In genomic region chr2:170630553-170630952, GRCm38 (mm10) we compare ENCODE assay signal across 27 mouse cellular contexts. TPM values are rescaled to one million over a fixed set of nuclear protein-coding genes. Genes with fewer than 3 reads are reported as not detected.
DNase-seq lines count a peak whose midpoint lies in the region; ATAC-seq lines count a peak whose summit lies in the region.
"Had no signal": no experiment of that assay in that cellular context is flagged by ENCODE, and none has a peak within 500 bp of the region (broad histone marks: within the 10 kb centered on the region; RNA-seq: fewer than 3 reads in every experiment).

No protein-coding gene starts in this region.

- no peaks in the 10 kb centered on the region for H3K4me1 ChIP-seq in embryonic facial prominence, embryonic 15.5 days
- no peaks in the 10 kb centered on the region for H3K4me1 ChIP-seq in embryonic facial prominence, embryonic 10.5 days
- peaks cover 5% of the 10 kb centered on the region; the same call in 1 of the 2 replicates for H3K4me1 ChIP-seq in heart, embryonic 12.5 days (replicated peaks)
- H3K4me1 ChIP-seq in kidney, embryonic 16.5 days (ENCODE audit: insufficient read depth, low read length), result no peaks in the 10 kb centered on the region
- 0 out of 2 replicates have a peak, but pooled peaks cover 2% of the 10 kb centered on the region for H3K4me1 ChIP-seq in lung, embryonic 16.5 days (replicated peaks; ENCODE audit: control insufficient read depth, insufficient read depth, low read length)
- H3K4me1 ChIP-seq: embryonic facial prominence, embryonic 13.5 days had no signal

- no peaks in the 10 kb centered on the region for H3K36me3 ChIP-seq in embryonic facial prominence, embryonic 15.5 days
- H3K36me3 ChIP-seq in embryonic facial prominence, embryonic 10.5 days (replicated peaks), result no peaks in the 10 kb centered on the region
- no peaks in the 10 kb centered on the region for H3K36me3 ChIP-seq in heart, embryonic 12.5 days
- no peaks in the 10 kb centered on the region for H3K36me3 ChIP-seq in kidney, embryonic 16.5 days (ENCODE audit: insufficient read depth, low read length)
- H3K36me3 ChIP-seq in lung, embryonic 16.5 days (ENCODE audit: control insufficient read depth, insufficient read depth, low read length), result no peaks in the 10 kb centered on the region
- H3K36me3 ChIP-seq: embryonic facial prominence, embryonic 13.5 days; forebrain, embryonic 15.5 days; G1E had no signal

- no peak overlapping the region for H3K4me2 ChIP-seq in embryonic facial prominence, embryonic 15.5 days (replicated peaks)
- H3K4me2 ChIP-seq in heart, embryonic 12.5 days, result no peak overlapping the region
- H3K4me2 ChIP-seq in kidney, embryonic 16.5 days (replicated peaks; ENCODE audit: low read depth, low read length), result no peak overlapping the region
- H3K4me2 ChIP-seq in lung, embryonic 16.5 days (ENCODE audit: low read depth, low read length), result no peak overlapping the region
- H3K4me2 ChIP-seq: embryonic facial prominence, embryonic 13.5 days; forebrain, embryonic 13.5 days; forebrain, embryonic 15.5 days had no signal

- 78% methylated on average over 11 of the region's 11 CpGs for WGBS in embryonic facial prominence, embryonic 15.5 days
- WGBS in embryonic facial prominence, embryonic 10.5 days, result 90% methylated on average over 11 of the region's 11 CpGs
- 56% methylated on average over 11 of the region's 11 CpGs for WGBS in heart, embryonic 12.5 days
- WGBS in kidney, embryonic 16.5 days, result 44% methylated on average over 11 of the region's 11 CpGs
- 60% methylated on average over 11 of the region's 11 CpGs for WGBS in lung, embryonic 16.5 days

- H3K9me3 ChIP-seq in embryonic facial prominence, embryonic 15.5 days (replicated peaks), result no peaks in the 10 kb centered on the region
- H3K9me3 ChIP-seq in embryonic facial prominence, embryonic 10.5 days, result no peaks in the 10 kb centered on the region
- peaks cover 3% of the 10 kb centered on the region for H3K9me3 ChIP-seq in heart, embryonic 12.5 days (replicated peaks)
- peaks cover 3% of the 10 kb centered on the region; the same call in 1 of the 2 replicates for H3K9me3 ChIP-seq in kidney, embryonic 16.5 days (ENCODE audit: low read length)
- H3K9me3 ChIP-seq in lung, embryonic 16.5 days (ENCODE audit: control insufficient read depth, low read length), result no peaks in the 10 kb centered on the region
- H3K9me3 ChIP-seq: embryonic facial prominence, embryonic 13.5 days; forebrain, embryonic 15.5 days had no signal

- H3K9ac ChIP-seq in embryonic facial prominence, embryonic 15.5 days, result no peak overlapping the region
- no peak overlapping the region for H3K9ac ChIP-seq in heart, embryonic 12.5 days
- H3K9ac ChIP-seq in kidney, embryonic 16.5 days (replicated peaks; ENCODE audit: low read length), result no peak overlapping the region
- H3K9ac ChIP-seq in lung, embryonic 16.5 days (ENCODE audit: low read length), result no peak overlapping the region
- H3K9ac ChIP-seq: embryonic facial prominence, embryonic 13.5 days; forebrain, embryonic 13.5 days; forebrain, embryonic 15.5 days had no signal

- H3K4me3 ChIP-seq in embryonic facial prominence, embryonic 15.5 days (replicated peaks), result no peak overlapping the region
- H3K4me3 ChIP-seq in embryonic facial prominence, embryonic 10.5 days, result no peak overlapping the region
- no peak overlapping the region for H3K4me3 ChIP-seq in heart, embryonic 12.5 days
- no peak overlapping the region for H3K4me3 ChIP-seq in kidney, embryonic 16.5 days (ENCODE audit: low read length)
- H3K4me3 ChIP-seq in lung, embryonic 16.5 days (ENCODE audit: low read length), result no peak overlapping the region
- H3K4me3 ChIP-seq: embryonic facial prominence, embryonic 13.5 days; forebrain, embryonic 13.5 days; forebrain, embryonic 15.5 days had no signal

- H3K27ac ChIP-seq in embryonic facial prominence, embryonic 15.5 days (replicated peaks), result peak overlapping the region; percentile 28; the same call in 1 of the 2 replicates
- no peak overlapping the region for H3K27ac ChIP-seq in embryonic facial prominence, embryonic 10.5 days (replicated peaks)
- no peak overlapping the region for H3K27ac ChIP-seq in heart, embryonic 12.5 days (ENCODE audit: poor library complexity, severe bottlenecking)
- no peak overlapping the region for H3K27ac ChIP-seq in kidney, embryonic 16.5 days (ENCODE audit: low read length)
- H3K27ac ChIP-seq in lung, embryonic 16.5 days (ENCODE audit: low read length), result no peak overlapping the region
- H3K27ac ChIP-seq: embryonic facial prominence, embryonic 13.5 days; forebrain, embryonic 13.5 days; forebrain, embryonic 15.5 days had no signal

- no peak for DNase-seq in embryonic facial prominence, embryonic 10.5 days (ENCODE audit: low spot score)
- DNase-seq in heart, adult 11 months, result peak; percentile 81
- DNase-seq in kidney, postnatal 10 days, result no peak
- no peak for DNase-seq in lung, postnatal 10 days
- DNase-seq: adrenal gland, adult 8-10 months; adrenal gland, postnatal 14 days; adrenal gland, postnatal 36 days; B cell, adult 2 months; cerebellum, adult 11-12 months; cerebellum, adult 2 months; cerebellum, adult 9-10 months; cerebellum, postnatal 25 days had no signal

- no peaks in the 10 kb centered on the region for H3K27me3 ChIP-seq in embryonic facial prominence, embryonic 15.5 days
- H3K27me3 ChIP-seq in embryonic facial prominence, embryonic 10.5 days (replicated peaks; ENCODE audit: low read depth, poor library complexity, severe bottlenecking), result no peaks in the 10 kb centered on the region
- H3K27me3 ChIP-seq in heart, embryonic 12.5 days (replicated peaks), result no peaks in the 10 kb centered on the region
- no peaks in the 10 kb centered on the region for H3K27me3 ChIP-seq in kidney, embryonic 16.5 days (ENCODE audit: insufficient read depth, low read length)
- H3K27me3 ChIP-seq in lung, embryonic 16.5 days (ENCODE audit: control insufficient read depth, insufficient read depth, low read depth, low read length), result no peaks in the 10 kb centered on the region
- H3K27me3 ChIP-seq: CH12.LX; embryonic facial prominence, embryonic 13.5 days; forebrain, embryonic 13.5 days; forebrain, embryonic 15.5 days had no signal

- ATAC-seq in embryonic facial prominence, embryonic 15.5 days (ENCODE audit: insufficient number of reproducible peaks, low FRiP score, low TSS enrichment, low read depth), result no peak
- no peak for ATAC-seq in heart, embryonic 12.5 days (ENCODE audit: insufficient number of reproducible peaks, low FRiP score)
- ATAC-seq in kidney, embryonic 16.5 days (ENCODE audit: low FRiP score, low TSS enrichment), result peak; percentile 57; the same call in 1 of the 2 replicates
- peak; percentile 31; the same call in 1 of the 2 replicates for ATAC-seq in lung, embryonic 16.5 days (ENCODE audit: low read depth)
- ATAC-seq: activated CD4-positive, CD25-positive, alpha-beta regulatory T cell, adult 4 months; CD4-positive, CD25-positive, alpha-beta regulatory T cell, adult 4 months; forebrain, embryonic 13.5 days; forebrain, embryonic 15.5 days; Patski had no signal

RNA-seq across cellular contexts. Expression of gene 4930470P17Rik, which starts 28.7 kb away (rescaled TPM):
- polyA plus RNA-seq in embryonic facial prominence, embryonic 15.5 days (2015; fragmentation: Nextera tagmentation; extraction: Ambion mirVana), result not detected in 2 replicates
- not detected in 2 replicates for polyA plus RNA-seq in embryonic facial prominence, embryonic 10.5 days (2016; fragmentation: Nextera tagmentation; extraction: Ambion mirVana)
- polyA plus RNA-seq in heart, embryonic 12.5 days (2016; fragmentation: Nextera tagmentation; extraction: Ambion mirVana), result not detected in 2 replicates
- polyA plus RNA-seq in kidney, embryonic 16.5 days (2015; fragmentation: Nextera tagmentation; extraction: Ambion mirVana), result not detected in 2 replicates
- polyA plus RNA-seq in lung, embryonic 16.5 days (2015; fragmentation: Nextera tagmentation; extraction: Ambion mirVana), result not detected in 2 replicates
- polyA plus RNA-seq: activated CD4-positive, CD25-positive, alpha-beta regulatory T cell, adult 4 months; CD4-positive, CD25-positive, alpha-beta regulatory T cell, adult 4 months; cerebellum, adult 2 months; cortical plate, adult 2 months; embryonic facial prominence, embryonic 11.5 days; embryonic facial prominence, embryonic 13.5 days; forebrain, embryonic 11.5 days; forebrain, embryonic 13.5 days; forebrain, embryonic 15.5 days; G1E; Patski had no signal

Comparison
In these comparisons a context has a peak if more than half of its experiments do, and no peak if none do; other contexts are left out.
1. ATAC-seq: peak in kidney, embryonic 16.5 days (single experiment) and lung, embryonic 16.5 days (single experiment); none in embryonic facial prominence, embryonic 15.5 days (single experiment) and heart, embryonic 12.5 days (single experiment).